Mouse (Mus musculus): ENCODE results near the gene Akap2. TPM values are rescaled to one million over a fixed set of nuclear protein-coding genes. Genes with fewer than 3 reads are reported as not detected.

Gene Akap2
- total RNA-seq, 4 experiments from 2014 or later = 75.6 to 100 (median 97.5) TPM

Other genes starting within 250 kb of the Akap2 start
- gene Pakap, start 149.5 kb upstream of the Akap2 start, total RNA-seq (2022) = 10 to 100 TPM; 29.2 to 44.2 (median 39.5) TPM
- under 1 TPM; 0.09 to 0.25 (median 0.18) TPM for gene D630039A03Rik, start 198.6 kb downstream of the Akap2 start, total RNA-seq (2022)
- 100 to 1,000 TPM; 104 to 107 (median 106) TPM for gene Txn1, start 238.8 kb downstream of the Akap2 start, total RNA-seq (2022)